Mouse (Mus musculus) neural tube, embryonic 14.5 days (tissue): ENCODE data around the gene Ampd1. TPM values are rescaled to one million over a fixed set of nuclear protein-coding genes. Genes with fewer than 3 reads are reported as not detected.

ENCODE experiments used
- ATAC-seq: fragments of 200-750 bp; cut with Nextera tagmentation; 2 replicates; pipeline ENCODE4 v1.8.0; 2017; ENCODE audit warnings: low read depth, mild to moderate bottlenecking, moderate TSS enrichment, moderate library complexity
- H3K27ac ChIP-seq: fragments of 300-500 bp; sonication (generic); 2 replicates; pipeline ENCODE4 v1.5.1; 2014; ENCODE audit warnings: low read depth, mild to moderate bottlenecking, control low read depth, low read length, moderate library complexity, mixed read lengths
- H3K27me3 ChIP-seq: fragments of 300-500 bp; sonication (generic); 2 replicates; pipeline ENCODE4 v1.6.1; 2014; ENCODE audit warnings: low read length; ENCODE audit not compliant: control insufficient read depth, insufficient read depth
- H3K36me3 ChIP-seq: fragments of 300-500 bp; sonication (generic); 2 replicates; pipeline ENCODE4 v1.6.1; 2014; ENCODE audit warnings: low read length, mixed read lengths; ENCODE audit not compliant: control insufficient read depth, insufficient read depth
- H3K4me1 ChIP-seq: fragments of 300-500 bp; sonication (generic); 2 replicates; pipeline ENCODE4 v1.6.1; 2014; ENCODE audit warnings: low read length; ENCODE audit not compliant: control insufficient read depth, insufficient read depth
- H3K4me2 ChIP-seq: fragments of 300-500 bp; sonication (generic); 2 replicates; pipeline ENCODE4 v1.6.1; 2014; ENCODE audit warnings: mild to moderate bottlenecking, low read depth, low read length, control low read depth
- H3K4me3 ChIP-seq: fragments of 300-500 bp; sonication (generic); 2 replicates; pipeline ENCODE4 v1.5.1; 2014; ENCODE audit warnings: low read depth, low read length, control low read depth, mixed read lengths
- H3K9ac ChIP-seq: fragments of 300-500 bp; sonication (generic); replicated peaks from 2 replicates; pipeline ENCODE4 v1.6.1; 2014; ENCODE audit warnings: low read depth, mild to moderate bottlenecking, control low read depth, low read length, mixed read lengths
- H3K9me3 ChIP-seq: fragments of 300-500 bp; sonication (generic); 2 replicates; pipeline ENCODE4 v1.6.1; 2016; ENCODE audit warnings: low read length; ENCODE audit not compliant: control insufficient read depth
- WGBS: fragments of 180-500 bp; shearing (Covaris S2); extraction: QIAGEN DNeasy Blood & Tissue Kit; methylation state at CpG from one replicate; pipeline ENCODE4 v1.1.7; 2014; 5-methylcytosine and 5-hydroxymethylcytosine counted together
- polyA plus RNA-seq: library from polyadenylated mRNA; unstranded; fragments of >200 nt; fragmentation: Nextera tagmentation; extraction: Ambion mirVana; gene quantifications from 2 replicates; pipeline ENCODE4 v1.2.1, GENCODE M21; 2014

Gene Ampd1
- polyA plus RNA-seq, 1 experiment from 2014 or later = 0.20 TPM

DNA sequence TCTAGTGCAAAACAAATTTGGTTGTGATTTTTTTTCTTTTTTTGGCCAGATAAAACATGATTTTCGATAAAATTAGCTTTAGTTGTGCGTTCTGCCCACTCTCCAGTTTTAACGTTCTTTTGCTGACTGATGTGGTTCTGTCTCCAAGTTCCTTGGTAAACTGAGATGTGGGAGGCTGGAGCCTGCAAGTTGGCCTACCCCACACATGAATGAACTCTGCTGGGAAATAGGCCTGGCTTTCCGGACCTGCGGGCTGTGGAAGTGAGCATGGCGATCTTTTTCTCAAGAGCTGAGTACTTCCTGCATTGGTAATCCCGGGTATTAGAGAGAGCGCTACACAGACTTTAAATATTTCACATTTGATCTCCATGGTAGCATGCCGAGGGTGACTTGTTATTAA is 2.1 kb downstream of the Ampd1 start:
- 95% methylated on average over 9 of the region's 9 CpGs for WGBS
- Histone ChIP-seq H3K9ac (no peak overlapping the region), H3K4me3 (no peak overlapping the region), H3K4me1 (no peaks in the 10 kb centered on the region), H3K9me3 (no peaks in the 10 kb centered on the region), H3K36me3 (no peaks in the 10 kb centered on the region), H3K27ac (no peak overlapping the region), H3K4me2 (no peak overlapping the region), H3K27me3 (no peaks in the 10 kb centered on the region)
- no peak for ATAC-seq

DNA sequence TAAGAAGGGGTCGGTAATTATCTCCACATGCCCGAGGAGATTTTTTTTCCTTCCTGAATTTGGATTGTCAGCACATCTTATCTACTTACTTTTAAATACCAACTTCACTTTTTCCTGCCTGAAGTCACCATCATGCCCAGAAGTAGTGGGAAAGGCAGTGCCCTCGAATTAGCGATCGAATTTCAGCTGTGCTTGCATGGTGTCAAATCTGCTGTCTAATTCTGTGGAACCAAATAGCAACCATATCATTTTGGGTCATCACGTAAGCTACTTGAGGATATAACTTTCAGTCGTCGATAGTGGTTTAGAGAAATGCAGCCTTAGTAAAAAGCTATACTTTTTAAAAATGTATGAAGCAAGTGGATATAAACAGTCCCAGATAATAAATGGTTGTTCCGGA is 2.7 kb downstream of the Ampd1 start:
- Histone ChIP-seq H3K27ac (no peak overlapping the region), H3K4me1 (no peaks in the 10 kb centered on the region), H3K4me3 (no peak overlapping the region), H3K9me3 (no peaks in the 10 kb centered on the region), H3K4me2 (no peak overlapping the region), H3K36me3 (no peaks in the 10 kb centered on the region), H3K9ac (no peak overlapping the region), H3K27me3 (no peaks in the 10 kb centered on the region)
- no peak for ATAC-seq
- 94% methylated on average over 9 of the region's 9 CpGs for WGBS

DNA sequence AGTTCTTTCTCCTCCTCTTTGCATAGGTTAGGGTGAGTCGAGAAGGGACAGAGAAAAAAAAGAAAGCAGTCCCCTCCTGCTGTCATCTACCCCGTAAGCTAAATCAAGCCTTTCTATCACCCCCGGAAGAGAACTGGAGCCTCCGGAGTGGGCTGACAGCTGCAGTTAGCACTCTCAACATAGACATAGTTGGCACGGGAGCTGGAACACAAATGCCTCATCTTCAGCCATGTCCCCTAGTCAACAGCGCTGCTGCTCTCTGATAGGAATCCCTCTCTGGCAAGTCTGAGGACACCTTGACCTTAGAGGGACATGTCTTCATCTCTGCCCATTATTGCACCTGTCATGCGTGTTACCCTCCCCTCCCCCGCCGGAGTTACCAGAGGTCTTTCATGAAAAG is 5.5 kb downstream of the Ampd1 start:
- Histone ChIP-seq H3K9me3 (no peaks in the 10 kb centered on the region), H3K36me3 (no peaks in the 10 kb centered on the region), H3K4me3 (no peak overlapping the region), H3K9ac (no peak overlapping the region), H3K4me1 (no peaks in the 10 kb centered on the region), H3K4me2 (no peak overlapping the region), H3K27ac (no peak overlapping the region), H3K27me3 (no peaks in the 10 kb centered on the region)
- WGBS = 82% methylated on average over 9 of the region's 9 CpGs
- ATAC-seq = no peak

DNA sequence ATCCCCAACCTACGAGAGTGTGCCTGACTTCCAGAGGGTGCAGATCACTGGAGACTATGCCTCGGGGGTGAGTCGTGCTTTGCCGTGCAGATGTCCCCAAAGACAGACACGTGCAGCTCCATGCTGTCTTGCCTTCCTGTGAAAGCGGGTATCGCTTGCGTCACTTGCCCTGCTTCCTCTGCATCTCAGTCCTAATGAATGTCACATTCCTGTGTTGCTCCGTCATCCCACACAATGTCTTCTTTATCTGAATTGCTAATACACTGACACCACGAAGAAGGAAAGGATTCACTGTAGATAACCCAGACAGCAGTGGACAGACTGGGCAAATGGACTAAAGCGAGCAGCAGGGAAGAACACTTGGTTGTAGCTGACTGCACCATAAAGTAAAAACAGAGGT is 7.2 kb downstream of the Ampd1 start:
- H3K9me3 ChIP-seq = no peaks in the 10 kb centered on the region
- ATAC-seq = no peak
- WGBS = 62% methylated on average over 11 of the region's 11 CpGs

DNA sequence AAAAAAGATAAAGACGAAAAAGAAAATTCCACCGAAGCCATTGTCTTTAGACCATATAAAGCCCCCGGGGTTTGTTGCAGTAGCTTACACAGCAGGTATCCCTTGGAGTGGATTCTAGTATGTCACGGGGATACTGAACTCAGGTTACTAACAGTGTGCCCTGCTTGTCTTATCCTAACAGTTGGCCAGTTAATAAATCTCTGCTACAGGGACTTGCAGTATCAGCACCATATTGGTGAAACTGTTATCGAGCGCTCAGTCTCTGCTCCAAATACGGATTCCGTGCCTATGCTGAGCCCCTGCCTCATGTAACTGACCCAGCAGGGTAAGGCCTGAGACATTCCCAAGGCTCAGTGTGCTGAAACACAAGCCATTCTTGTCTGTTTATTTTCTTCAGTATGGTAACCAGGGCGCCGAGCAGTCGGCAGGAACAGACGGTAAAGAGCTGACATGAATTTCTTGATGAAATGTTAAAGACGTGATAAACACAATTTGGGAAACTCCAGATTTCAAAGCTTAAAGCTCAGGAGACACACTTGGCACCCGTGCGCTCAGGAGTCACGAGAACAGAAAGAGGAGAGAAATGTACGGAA is 8.1 kb downstream of the Ampd1 start:
- no peak overlapping the region for H3K27ac ChIP-seq
- 87% methylated on average over 17 of the region's 17 CpGs for WGBS
- ATAC-seq = no peak
- no peaks in the 10 kb centered on the region for H3K9me3 ChIP-seq
- H3K36me3 ChIP-seq = no peaks in the 10 kb centered on the region
- no peak overlapping the region for H3K4me3 ChIP-seq
- no peak overlapping the region for H3K4me2 ChIP-seq
- H3K9ac ChIP-seq = no peak overlapping the region
- H3K4me1 ChIP-seq = no peaks in the 10 kb centered on the region
- H3K27me3 ChIP-seq = no peaks in the 10 kb centered on the region

More for the DNA sequence above, 7.2 kb downstream of the Ampd1 start:
- Histone ChIP-seq H3K4me1 (no peaks in the 10 kb centered on the region), H3K4me2 (no peak overlapping the region), H3K4me3 (no peak overlapping the region), H3K27ac (no peak overlapping the region), H3K36me3 (no peaks in the 10 kb centered on the region), H3K9ac (no peak overlapping the region), H3K27me3 (no peaks in the 10 kb centered on the region)

DNA sequence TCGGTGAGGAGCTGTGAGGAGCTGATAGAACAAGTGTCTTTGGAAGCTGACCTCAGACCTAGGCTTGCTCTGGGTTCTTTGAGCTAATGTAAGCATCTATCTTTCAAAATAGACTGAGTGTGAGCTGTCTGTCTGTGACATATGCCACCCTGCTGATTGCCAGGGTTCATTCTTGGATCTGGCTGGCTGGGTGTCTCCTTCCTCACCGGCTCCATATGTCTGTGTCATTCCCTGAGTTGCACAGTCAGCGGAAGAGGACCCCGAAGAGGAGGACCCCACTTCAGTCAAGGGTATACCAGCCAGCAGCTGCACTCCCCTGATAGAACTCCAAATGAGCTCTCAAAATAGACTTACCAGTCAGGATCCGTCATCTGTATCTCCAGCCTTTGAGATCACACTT is 8.9 kb downstream of the Ampd1 start:
- Histone ChIP-seq H3K9ac (no peak overlapping the region), H3K27ac (no peak overlapping the region), H3K27me3 (no peaks in the 10 kb centered on the region), H3K36me3 (no peaks in the 10 kb centered on the region), H3K4me1 (no peaks in the 10 kb centered on the region), H3K4me3 (no peak overlapping the region), H3K4me2 (no peak overlapping the region), H3K9me3 (no peaks in the 10 kb centered on the region)
- no peak for ATAC-seq
- WGBS = 89% methylated on average over 5 of the region's 5 CpGs

DNA sequence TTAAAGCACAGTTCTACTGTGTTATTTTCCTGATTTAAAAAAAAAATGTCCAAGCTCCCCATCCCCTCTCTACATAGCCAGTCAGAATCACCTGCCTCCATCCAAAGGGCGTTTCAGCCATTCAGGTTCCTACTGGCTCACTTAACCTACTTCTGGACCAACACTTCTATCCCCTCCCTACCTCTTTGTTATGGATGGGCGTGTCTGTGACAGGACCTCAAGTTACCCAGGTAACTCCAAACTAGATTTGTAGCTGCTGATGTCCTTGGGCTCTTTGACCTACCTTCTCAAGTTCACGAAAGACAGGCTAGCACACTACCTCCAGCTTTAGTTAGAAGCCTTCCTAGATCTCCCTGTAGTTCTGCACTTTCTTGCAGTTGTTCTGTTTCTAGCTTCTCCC is 12.2 kb downstream of the Ampd1 start:
- Histone ChIP-seq H3K4me2 (no peak overlapping the region), H3K27me3 (no peaks in the 10 kb centered on the region), H3K27ac (no peak overlapping the region), H3K36me3 (no peaks in the 10 kb centered on the region), H3K9ac (no peak overlapping the region), H3K9me3 (no peaks in the 10 kb centered on the region), H3K4me3 (no peak overlapping the region), H3K4me1 (no peaks in the 10 kb centered on the region)
- ATAC-seq = no peak
- 87% methylated on average over 3 of the region's 3 CpGs for WGBS

DNA sequence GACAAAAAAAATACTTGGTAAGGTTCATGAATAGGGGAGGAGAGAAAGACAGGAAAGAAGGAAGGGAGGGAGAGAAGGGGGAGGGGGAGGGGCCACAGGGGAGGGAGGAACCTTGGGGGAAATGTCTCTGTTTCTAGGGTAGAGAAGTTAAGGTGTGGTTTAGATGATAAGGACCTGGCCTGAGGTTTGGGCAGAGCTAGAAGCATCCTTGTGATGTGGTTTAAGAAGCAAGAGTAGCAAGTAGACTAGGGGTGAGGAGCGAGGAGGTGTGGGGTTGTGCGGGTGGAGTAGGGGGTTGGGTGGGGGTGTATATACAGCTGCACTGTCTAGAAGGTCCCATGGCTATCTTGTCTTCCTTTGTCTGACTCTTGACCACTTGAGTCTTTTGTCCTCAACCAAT is 17.9 kb downstream of the Ampd1 start:
- Histone ChIP-seq H3K4me3 (no peak overlapping the region), H3K27me3 (no peaks in the 10 kb centered on the region), H3K36me3 (no peaks in the 10 kb centered on the region), H3K4me1 (no peaks in the 10 kb centered on the region), H3K9ac (no peak overlapping the region), H3K27ac (no peak overlapping the region), H3K9me3 (no peaks in the 10 kb centered on the region), H3K4me2 (no peak overlapping the region)
- 100% methylated on average over 2 of the region's 2 CpGs for WGBS
- no peak for ATAC-seq

DNA sequence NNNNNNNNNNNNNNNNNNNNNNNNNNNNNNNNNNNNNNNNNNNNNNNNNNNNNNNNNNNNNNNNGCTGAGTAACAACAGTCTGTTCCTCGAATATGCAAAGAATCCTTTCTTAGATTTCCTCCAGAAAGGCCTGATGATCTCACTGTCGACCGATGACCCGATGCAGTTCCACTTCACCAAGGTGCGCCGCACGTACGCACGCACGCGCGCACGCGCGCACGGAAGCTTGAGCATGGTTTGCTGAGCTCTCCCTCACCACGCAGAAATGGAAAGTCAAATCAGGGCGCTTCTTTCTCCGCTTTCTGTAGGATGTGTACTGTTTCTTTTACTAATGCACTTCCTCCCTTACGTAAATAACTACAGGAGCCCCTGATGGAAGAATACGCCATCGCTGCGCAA is 24.8 kb downstream of the Ampd1 start:
- H3K4me1 ChIP-seq = no peaks in the 10 kb centered on the region
- no peak overlapping the region for H3K27ac ChIP-seq
- no peak overlapping the region for H3K9ac ChIP-seq
- H3K9me3 ChIP-seq = no peaks in the 10 kb centered on the region
- H3K4me2 ChIP-seq = no peak overlapping the region
- ATAC-seq = no peak
- 0 out of 2 replicates have a peak, but pooled peaks cover 8% of the 10 kb centered on the region for H3K27me3 ChIP-seq
- 76% methylated on average over 23 of the region's 23 CpGs for WGBS
- no peaks in the 10 kb centered on the region for H3K36me3 ChIP-seq
- no peak overlapping the region for H3K4me3 ChIP-seq
